Mouse (Mus musculus) erythroblast, embryonic 14.5 days (primary cell): Measurements from ENCODE around the gene Fgfr2.

Experiments used
- GATA1 ChIP-seq: IDR thresholded peaks from 2 replicates; pipeline ENCODE4 v1.6.1; 2012; ENCODE audit warnings: low read length, inconsistent platforms, mixed read lengths
- TAL1 ChIP-seq: IDR thresholded peaks from 3 replicates; pipeline ENCODE4 v1.6.1; 2012; ENCODE audit warnings: low read length, inconsistent platforms, mixed read lengths

- no peak for TF ChIP-seq GATA1
- TF ChIP-seq TAL1 = no peak
These were observed 447.2 kb downstream of the Fgfr2 start for GRCm38 (mm10) chr7:132675922-132676321.
